Mouse (Mus musculus) hindbrain, embryonic 13.5 days (tissue): ENCODE measurements around the gene Gm3854. TPM values are rescaled to one million over a fixed set of nuclear protein-coding genes. Genes with fewer than 3 reads are reported as not detected.

ENCODE experiments used
- ATAC-seq: fragments of 200-750 bp; cut with Nextera tagmentation; 2 replicates; pipeline ENCODE4 v1.8.0; 2017; ENCODE audit warnings: moderate TSS enrichment; ENCODE audit not compliant: low FRiP score
- H3K27ac ChIP-seq: fragments of 300-500 bp; sonication (generic); 2 replicates; pipeline ENCODE4 v1.5.1; 2015; ENCODE audit warnings: inconsistent platforms, mild to moderate bottlenecking, moderate library complexity
- H3K27me3 ChIP-seq: fragments of 300-500 bp; sonication (generic); 2 replicates; pipeline ENCODE4 v1.6.1; 2015; ENCODE audit warnings: mild to moderate bottlenecking, inconsistent platforms
- H3K36me3 ChIP-seq: fragments of 300-500 bp; sonication (generic); 2 replicates; pipeline ENCODE4 v1.6.1; 2015; ENCODE audit warnings: mild to moderate bottlenecking, inconsistent platforms
- H3K4me1 ChIP-seq: fragments of 300-500 bp; sonication (generic); replicated peaks from 2 replicates; pipeline ENCODE4 v1.6.1; 2015; ENCODE audit warnings: inconsistent platforms
- H3K4me2 ChIP-seq: fragments of 300-500 bp; sonication (generic); 2 replicates; pipeline ENCODE4 v1.6.1; 2015; ENCODE audit warnings: inconsistent platforms, mild to moderate bottlenecking, moderate library complexity
- H3K4me3 ChIP-seq: fragments of 300-500 bp; sonication (generic); 2 replicates; pipeline ENCODE4 v1.5.1; 2015; ENCODE audit warnings: mild to moderate bottlenecking, inconsistent platforms
- H3K9ac ChIP-seq: fragments of 300-500 bp; sonication (generic); 2 replicates; pipeline ENCODE4 v1.6.1; 2015; ENCODE audit warnings: mild to moderate bottlenecking, inconsistent platforms
- H3K9me3 ChIP-seq: fragments of 300-500 bp; sonication (generic); 2 replicates; pipeline ENCODE4 v1.6.1; 2016; ENCODE audit warnings: inconsistent platforms
- WGBS: fragments of 180-500 bp; shearing (Covaris S2); methylation state at CpG from one replicate; pipeline ENCODE4 v1.1.7; 2015; 5-methylcytosine and 5-hydroxymethylcytosine counted together
- polyA plus RNA-seq: library from polyadenylated mRNA; unstranded; fragments of >200 nt; fragmentation: Nextera tagmentation; extraction: Ambion mirVana; gene quantifications from 2 replicates; pipeline ENCODE4 v1.2.1, GENCODE M21; 2015

Gm3854 gene
- polyA plus RNA-seq, 1 experiment from 2014 or later = 6.7 TPM

DNA sequence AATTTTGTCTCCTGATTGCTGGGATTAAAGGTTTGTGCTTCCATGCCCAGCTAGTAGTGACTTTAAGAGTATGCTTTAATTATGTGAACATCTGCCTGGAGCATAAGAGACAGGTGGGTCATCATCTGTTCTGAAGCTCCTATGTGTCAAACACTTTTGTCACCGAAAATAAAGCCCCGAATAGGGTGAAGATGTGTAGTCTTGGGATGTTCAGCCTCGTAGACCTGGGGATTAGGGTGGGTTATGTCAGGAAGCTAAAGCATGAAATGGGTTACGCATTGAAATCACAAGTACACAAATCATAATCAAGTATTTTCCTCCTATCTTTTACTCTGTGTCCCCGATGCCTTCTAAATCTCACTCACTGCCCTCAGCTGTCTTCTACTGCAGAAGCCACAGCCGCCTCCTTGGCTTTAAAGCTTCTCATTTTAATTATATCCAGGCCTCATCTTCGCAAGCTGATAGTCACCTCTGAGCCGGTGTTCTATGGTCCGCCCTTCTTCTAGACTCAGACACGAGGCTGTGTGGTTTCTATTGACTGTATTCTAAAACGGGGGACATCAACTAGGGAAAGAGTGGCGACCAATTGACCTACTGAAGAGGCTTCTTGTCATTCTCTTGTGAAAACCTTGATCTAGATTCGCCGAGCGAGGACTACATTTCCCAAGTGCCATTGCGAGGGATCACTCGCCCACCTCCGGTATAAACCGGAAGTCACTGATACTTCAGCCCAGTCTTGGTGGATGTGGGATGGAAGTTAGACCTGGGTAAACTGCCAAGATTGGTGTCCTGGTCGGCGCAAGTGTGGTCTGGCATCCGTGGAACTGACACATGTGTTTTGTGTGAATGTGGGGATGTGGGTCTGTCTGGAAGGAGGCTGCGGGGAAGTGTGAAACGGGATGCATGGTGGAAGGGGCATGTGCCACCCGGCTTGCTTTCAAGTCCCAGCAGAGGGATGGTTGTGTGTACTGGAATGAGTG, 54.7 kb downstream of the Gm3854 start, which contains the start of gene Smim17:
Gene Smim17, plus strand, starts transcription at position 720 of the 980 bp plus-strand sequence.
- H3K9ac ChIP-seq = peak within 1 kb of the TSS; percentile 70
- H3K9me3 ChIP-seq = no peaks in the 10 kb centered on the region
- H3K4me1 ChIP-seq = peaks cover 7% of the 10 kb centered on the region
- peak within 1 kb of the TSS; percentile 69 for H3K4me2 ChIP-seq
- peak within 1 kb of the TSS; percentile 45 for H3K4me3 ChIP-seq
- ATAC-seq = peak; percentile 91
- H3K36me3 ChIP-seq = peaks cover 35% of the 10 kb centered on the region
- no peaks in the 10 kb centered on the region for H3K27me3 ChIP-seq
- 26% methylated on average over 25 of the region's 25 CpGs for WGBS
- peak within 1 kb of the TSS; percentile 36; the same call in 1 of the 2 replicates for H3K27ac ChIP-seq

Other genes with a start within 250 kb of the Gm3854 start
- 22.1 and 23.8 TPM in 2 replicates for gene Zfp787, start 187.8 kb upstream of the Gm3854 start, polyA plus RNA-seq
- 89.1 and 94.9 TPM in 2 replicates for gene Zfp444, start 171.5 kb upstream of the Gm3854 start, polyA plus RNA-seq
- gene Galp, start 146.7 kb upstream of the Gm3854 start, polyA plus RNA-seq = not detected in 2 replicates
- gene Zscan5b, start 121.5 kb upstream of the Gm3854 start, polyA plus RNA-seq = not detected in 2 replicates
- 0.26 TPM in 1 of 2 replicates, not detected in the other for gene Epp13, start 91.0 kb upstream of the Gm3854 start, polyA plus RNA-seq
- 20.2 and 22.7 TPM in 2 replicates for gene Zfp667, start 57.2 kb upstream of the Gm3854 start, polyA plus RNA-seq
- gene Zfp583, start 12.5 kb upstream of the Gm3854 start, polyA plus RNA-seq = 13.0 and 15.7 TPM in 2 replicates
- 3.6 and 4.2 TPM in 2 replicates for gene Zfp78, start 19.5 kb downstream of the Gm3854 start, polyA plus RNA-seq
- 16.2 and 17.0 TPM in 2 replicates for gene Zfp28, start 39.5 kb downstream of the Gm3854 start, polyA plus RNA-seq
- 3.7 and 4.2 TPM in 2 replicates for gene Smim17, start 55.0 kb downstream of the Gm3854 start, polyA plus RNA-seq
- gene Gm20715, start 66.5 kb downstream of the Gm3854 start, polyA plus RNA-seq = 0.09 TPM in 2 replicates
- gene Olfr1344, start 94.9 kb downstream of the Gm3854 start, polyA plus RNA-seq = not detected in 2 replicates
- gene Olfr1336, start 112.4 kb downstream of the Gm3854 start, polyA plus RNA-seq = 0.03 TPM in 1 of 2 replicates, not detected in the other
- not detected in 2 replicates for gene Olfr1346, start 123.3 kb downstream of the Gm3854 start, polyA plus RNA-seq
- gene Olfr5, start 143.2 kb downstream of the Gm3854 start, polyA plus RNA-seq = not detected in 2 replicates
- gene Olfr1347, start 156.0 kb downstream of the Gm3854 start, polyA plus RNA-seq = not detected in 2 replicates
- not detected in 2 replicates for gene Olfr1348, start 165.0 kb downstream of the Gm3854 start, polyA plus RNA-seq
- not detected in 2 replicates for gene Olfr1349, start 179.2 kb downstream of the Gm3854 start, polyA plus RNA-seq
- gene Olfr1350, start 221.1 kb downstream of the Gm3854 start, polyA plus RNA-seq = not detected in 2 replicates